Mouse (Mus musculus) G1E (cell line): ENCODE measurements at regions not wholly inside any gene's neighbourhood (a gene's known extent, or its start where the extent isn't known, plus 50 kb on each side); places are given as distances from the start of the nearest gene placed in this dataset.

Source experiments
- CTCF ChIP-seq: IDR thresholded peaks from 2 replicates; pipeline ENCODE4 v1.5.1; 2012; ENCODE audit warnings: low read depth, low read length, inconsistent platforms, mixed read lengths
- GATA2 ChIP-seq: IDR thresholded peaks from 2 replicates; pipeline ENCODE4 v1.6.1; 2012; ENCODE audit warnings: low read depth, low read length, inconsistent platforms, borderline replicate concordance
- POLR2AphosphoS5 ChIP-seq: IDR thresholded peaks from 2 replicates; pipeline ENCODE4 v1.6.1; 2012; ENCODE audit warnings: low read depth, low read length, inconsistent platforms; ENCODE audit not compliant: insufficient replicate concordance

DNA sequence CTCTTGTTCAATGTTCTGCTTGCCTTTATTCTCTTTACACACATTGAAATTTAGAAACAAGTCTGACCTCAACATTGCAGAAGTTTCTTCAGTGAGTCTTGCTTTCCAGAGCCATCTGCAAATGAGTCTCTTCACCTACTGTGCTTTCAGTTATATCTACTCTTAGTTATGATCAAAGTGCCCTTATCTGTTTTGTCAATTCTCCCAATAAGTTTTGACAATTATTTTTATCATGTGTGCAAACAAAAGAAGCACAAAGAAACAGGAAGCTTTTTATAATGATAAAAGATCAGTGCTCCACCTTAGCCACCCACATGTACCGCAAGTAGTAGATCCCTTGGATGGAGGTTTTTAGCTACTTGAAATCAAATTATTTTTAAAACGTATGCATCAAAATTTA is 1322.8 kb upstream of the Zeb2 start:
- TF ChIP-seq CTCF (no peak), POLR2AphosphoS5 (no peak), GATA2 (no peak)
